7 mouse cellular contexts compared by ENCODE assay signal in the genomic region with DNA sequence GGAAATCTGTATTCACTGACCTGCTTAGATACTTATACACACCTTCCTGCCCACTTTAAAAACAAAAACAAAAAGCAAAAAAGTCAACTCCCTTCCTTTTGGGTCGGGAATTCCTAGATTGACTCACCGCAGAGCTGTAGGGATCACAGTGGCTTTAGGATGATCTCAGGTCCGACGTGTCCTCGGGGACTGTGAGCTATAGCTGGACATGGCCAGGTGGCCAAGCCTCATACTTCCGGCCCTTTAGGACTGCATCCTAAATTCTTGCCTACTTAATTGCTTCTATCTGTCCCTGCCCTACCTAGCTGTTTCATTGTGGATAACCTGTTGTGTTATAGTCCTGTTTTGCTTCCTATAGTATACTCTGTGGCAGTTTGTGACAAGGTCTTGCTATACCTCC. TPM values are rescaled to one million over a fixed set of nuclear protein-coding genes. Genes with fewer than 3 reads are reported as not detected.
DNase-seq lines count a peak whose midpoint lies in the region; ATAC-seq lines count a peak whose summit lies in the region.
"Not testable (repeated sequence)": the region's sequence is repeated elsewhere in the genome, so short reads cannot be mapped to it uniquely, and the experiment has no call there.

No protein-coding gene starts in this region.

- not testable (repeated sequence) for ATAC-seq in forebrain, embryonic 11.5 days (replicated peaks; ENCODE audit: low FRiP score); heart, embryonic 14.5 days (ENCODE audit: insufficient number of reproducible peaks, insufficient read depth, low FRiP score, low read depth); intestine, embryonic 16.5 days; limb, embryonic 15.5 days (ENCODE audit: insufficient number of reproducible peaks, low FRiP score, low TSS enrichment, low read depth)
- 0 out of 2 replicates have a peak, but pooled peaks have one; percentile 10 for ATAC-seq in neural tube, embryonic 14.5 days (ENCODE audit: low read depth)

- not testable (repeated sequence) for H3K27me3 ChIP-seq in forebrain, embryonic 11.5 days (ENCODE audit: control insufficient read depth, insufficient read depth, low read length); heart, embryonic 14.5 days (ENCODE audit: control insufficient read depth, insufficient read depth, low read length); intestine, embryonic 16.5 days (replicated peaks; ENCODE audit: control insufficient read depth, insufficient read depth, low read length); limb, embryonic 15.5 days; neural tube, embryonic 14.5 days (ENCODE audit: control insufficient read depth, insufficient read depth, low read length)

- H3K4me1 ChIP-seq in brown adipose tissue, adult 24 weeks (ENCODE audit: control insufficient read depth, insufficient read depth, insufficient read length, low read length); forebrain, embryonic 11.5 days (replicated peaks; ENCODE audit: control insufficient read depth, insufficient read depth, low read length); heart, embryonic 14.5 days (ENCODE audit: control insufficient read depth in 2 of 2, insufficient read depth in 2 of 2, low read length in 2 of 2); intestine, embryonic 16.5 days (ENCODE audit: control insufficient read depth, insufficient read depth, low read length); limb, embryonic 15.5 days; neural tube, embryonic 14.5 days (ENCODE audit: control insufficient read depth, insufficient read depth, low read length): not testable (repeated sequence)

- peaks cover 49% of the 10 kb centered on the region for H3K79me2 ChIP-seq in macrophage (ENCODE audit: inconsistent target)

- DNase-seq in forebrain, embryonic 11.5 days (ENCODE audit: low spot score), result not testable (repeated sequence)

- H3K4me2 ChIP-seq in forebrain, embryonic 11.5 days (ENCODE audit: low read depth, low read length, severe bottlenecking), result peak overlapping the region; percentile 61
- peak overlapping the region; percentile 64 for H3K4me2 ChIP-seq in heart, embryonic 14.5 days (ENCODE audit: low read length)
- peak overlapping the region; percentile 62 for H3K4me2 ChIP-seq in intestine, embryonic 16.5 days (ENCODE audit: low read depth, low read length)
- peak overlapping the region; percentile 59 for H3K4me2 ChIP-seq in limb, embryonic 15.5 days
- peak overlapping the region; percentile 56 for H3K4me2 ChIP-seq in neural tube, embryonic 14.5 days (ENCODE audit: low read depth, low read length)

- peak overlapping the region; percentile 81 for H3K27ac ChIP-seq in brown adipose tissue, adult 24 weeks (replicated peaks; ENCODE audit: low read depth, low read length)
- H3K27ac ChIP-seq in forebrain, embryonic 11.5 days (ENCODE audit: low read depth, low read length), result peak overlapping the region; percentile 72
- peak overlapping the region; percentile 88 for H3K27ac ChIP-seq in heart, embryonic 14.5 days (replicated peaks in 1 of 2; ENCODE audit: control insufficient read depth in 1 of 2, insufficient read depth in 1 of 2, low read depth in 2 of 2, low read length in 2 of 2)
- peak overlapping the region; percentile 94 for H3K27ac ChIP-seq in intestine, embryonic 16.5 days (ENCODE audit: low read length)
- peak overlapping the region; percentile 93 for H3K27ac ChIP-seq in limb, embryonic 15.5 days
- H3K27ac ChIP-seq in macrophage, result peak overlapping the region; percentile 87
- H3K27ac ChIP-seq in neural tube, embryonic 14.5 days (ENCODE audit: low read depth, low read length), result peak overlapping the region; percentile 79

- H3K4me3 ChIP-seq in brown adipose tissue, adult 24 weeks (ENCODE audit: insufficient read depth, low read depth, low read length), result peak overlapping the region; percentile 70
- peak overlapping the region; percentile 42 for H3K4me3 ChIP-seq in forebrain, embryonic 11.5 days (ENCODE audit: low read depth, low read length)
- peak overlapping the region; percentile 46 to 55 for H3K4me3 ChIP-seq in heart, embryonic 14.5 days (ENCODE audit: control insufficient read depth in 1 of 2, insufficient read depth in 1 of 2, low read depth in 1 of 2, low read length in 2 of 2)
- peak overlapping the region; percentile 59 for H3K4me3 ChIP-seq in intestine, embryonic 16.5 days (ENCODE audit: low read length)
- H3K4me3 ChIP-seq in limb, embryonic 15.5 days, result peak overlapping the region; percentile 52
- H3K4me3 ChIP-seq in macrophage (ENCODE audit: inconsistent target), result peak overlapping the region; percentile 92
- H3K4me3 ChIP-seq in neural tube, embryonic 14.5 days (ENCODE audit: low read depth, low read length), result peak overlapping the region; percentile 38

- WGBS in forebrain, embryonic 11.5 days, result 9% methylated on average over 6 of the region's 6 CpGs
- WGBS in heart, embryonic 14.5 days, result 5% methylated on average over 6 of the region's 6 CpGs
- WGBS in intestine, embryonic 16.5 days, result 12% methylated on average over 6 of the region's 6 CpGs
- WGBS in limb, embryonic 15.5 days, result 6% methylated on average over 6 of the region's 6 CpGs
- 2% methylated on average over 6 of the region's 6 CpGs for WGBS in macrophage (ENCODE audit: missing documents)
- 11% methylated on average over 6 of the region's 6 CpGs for WGBS in neural tube, embryonic 14.5 days

- H3K9ac ChIP-seq in forebrain, embryonic 11.5 days (ENCODE audit: low read length), result peak overlapping the region; percentile 65
- H3K9ac ChIP-seq in heart, embryonic 14.5 days (ENCODE audit: low read length), result peak overlapping the region; percentile 57
- H3K9ac ChIP-seq in intestine, embryonic 16.5 days (ENCODE audit: low read depth, low read length), result peak overlapping the region; percentile 71
- H3K9ac ChIP-seq in limb, embryonic 15.5 days, result peak overlapping the region; percentile 35
- H3K9ac ChIP-seq in neural tube, embryonic 14.5 days (replicated peaks; ENCODE audit: low read depth, low read length), result peak overlapping the region; percentile 32; the same call in 1 of the 2 replicates

- not testable (repeated sequence) for H3K36me3 ChIP-seq in forebrain, embryonic 11.5 days (ENCODE audit: control insufficient read depth, insufficient read depth, low read length); heart, embryonic 14.5 days (ENCODE audit: control insufficient read depth, insufficient read depth, low read length); intestine, embryonic 16.5 days (ENCODE audit: control insufficient read depth, insufficient read depth, low read length); limb, embryonic 15.5 days; macrophage (ENCODE audit: inconsistent target); neural tube, embryonic 14.5 days (ENCODE audit: control insufficient read depth, insufficient read depth, low read length)

- H3K9me3 ChIP-seq in forebrain, embryonic 11.5 days (ENCODE audit: control insufficient read depth, low read length); heart, embryonic 14.5 days (ENCODE audit: control insufficient read depth, low read length); intestine, embryonic 16.5 days (ENCODE audit: control insufficient read depth, low read length); limb, embryonic 15.5 days; neural tube, embryonic 14.5 days (ENCODE audit: control insufficient read depth, low read length): not testable (repeated sequence)

RNA-seq across cellular contexts. Expression of a gene that starts 0.8 kb away (rescaled TPM):
- polyA plus RNA-seq in brown adipose tissue, adult 24 weeks (2012; ENCODE audit: insufficient read depth, insufficient read length, missing spikeins), result 11.9 and 19.3 TPM in 2 replicates
- not detected in 2 replicates for polyA plus RNA-seq in forebrain, embryonic 11.5 days (2014; fragmentation: Nextera tagmentation; extraction: Ambion mirVana)
- not detected in 2 replicates for polyA plus RNA-seq in heart, embryonic 14.5 days (2014; fragmentation: Nextera tagmentation; extraction: Ambion mirVana)
- not detected in 2 replicates for polyA plus RNA-seq in intestine, embryonic 16.5 days (2015; fragmentation: Nextera tagmentation; extraction: Ambion mirVana)
- polyA plus RNA-seq in limb, embryonic 15.5 days (2015; fragmentation: Nextera tagmentation; extraction: Ambion mirVana), result not detected in 2 replicates
- total RNA-seq in macrophage (2018; cell fraction: chromatin; rRNA removed), result 100 to 1,000 TPM in 4 of 26 experiments, 10 to 100 TPM in 21, 1 to 10 TPM in 1; 9.3 to 149 (median 66.7) TPM
- 100 to 1,000 TPM; 115 to 754 (median 414) TPM for total RNA-seq in macrophage (2018; cell fraction: cytosol; rRNA removed)
- total RNA-seq in macrophage (2018; cell fraction: nucleus; rRNA removed), result 100 to 1,000 TPM in 8 of 26 experiments, 10 to 100 TPM in 13, 1 to 10 TPM in 1, not detected in 4; 5.0 to 237 (median 44.2) TPM
- 224 to 377 TPM (median 317 TPM) in 3 replicates for polyA plus RNA-seq in macrophage (2018)
- not detected in 2 replicates for polyA plus RNA-seq in neural tube, embryonic 14.5 days (2014; fragmentation: Nextera tagmentation; extraction: Ambion mirVana)

RNA-seq across cellular contexts. Expression of a gene that starts 10.7 kb away (rescaled TPM):
- polyA plus RNA-seq in brown adipose tissue, adult 24 weeks (2012; ENCODE audit: insufficient read depth, insufficient read length, missing spikeins), result 3.5 and 5.1 TPM in 2 replicates
- 0.24 and 0.39 TPM in 2 replicates for polyA plus RNA-seq in forebrain, embryonic 11.5 days (2014; fragmentation: Nextera tagmentation; extraction: Ambion mirVana)
- 0.36 and 0.59 TPM in 2 replicates for polyA plus RNA-seq in heart, embryonic 14.5 days (2014; fragmentation: Nextera tagmentation; extraction: Ambion mirVana)
- polyA plus RNA-seq in intestine, embryonic 16.5 days (2015; fragmentation: Nextera tagmentation; extraction: Ambion mirVana), result 3.7 and 5.3 TPM in 2 replicates
- 0.31 and 0.54 TPM in 2 replicates for polyA plus RNA-seq in limb, embryonic 15.5 days (2015; fragmentation: Nextera tagmentation; extraction: Ambion mirVana)
- 10 to 100 TPM in 4 of 26 experiments, 1 to 10 TPM in 18, under 1 TPM in 1, not detected in 3; 0.82 to 12.5 (median 4.5) TPM for total RNA-seq in macrophage (2018; cell fraction: chromatin; rRNA removed)
- total RNA-seq in macrophage (2018; cell fraction: cytosol; rRNA removed), result 10 to 100 TPM in 1 of 26 experiments, 1 to 10 TPM in 14, under 1 TPM in 11; 0.36 to 11.4 (median 4.0) TPM
- total RNA-seq in macrophage (2018; cell fraction: nucleus; rRNA removed), result 10 to 100 TPM in 7 of 26 experiments, 1 to 10 TPM in 18, not detected in 1; 1.2 to 14.2 (median 4.2) TPM
- polyA plus RNA-seq in macrophage (2018), result 0.75 to 1.5 TPM (median 1.2 TPM) in 3 replicates
- polyA plus RNA-seq in neural tube, embryonic 14.5 days (2014; fragmentation: Nextera tagmentation; extraction: Ambion mirVana), result 0.46 and 0.51 TPM in 2 replicates

RNA-seq across cellular contexts. Expression of a gene that starts 14.2 kb away (rescaled TPM):
- polyA plus RNA-seq in brown adipose tissue, adult 24 weeks (2012; ENCODE audit: insufficient read depth, insufficient read length, missing spikeins), result 84.3 and 92.4 TPM in 2 replicates
- 64.9 and 69.6 TPM in 2 replicates for polyA plus RNA-seq in forebrain, embryonic 11.5 days (2014; fragmentation: Nextera tagmentation; extraction: Ambion mirVana)
- polyA plus RNA-seq in heart, embryonic 14.5 days (2014; fragmentation: Nextera tagmentation; extraction: Ambion mirVana), result 30.5 and 32.2 TPM in 2 replicates
- polyA plus RNA-seq in intestine, embryonic 16.5 days (2015; fragmentation: Nextera tagmentation; extraction: Ambion mirVana), result 111 and 116 TPM in 2 replicates
- 52.0 and 54.8 TPM in 2 replicates for polyA plus RNA-seq in limb, embryonic 15.5 days (2015; fragmentation: Nextera tagmentation; extraction: Ambion mirVana)
- total RNA-seq in macrophage (2018; cell fraction: chromatin; rRNA removed), result 100 to 1,000 TPM in 20 of 26 experiments, 10 to 100 TPM in 6; 59.3 to 486 (median 206) TPM
- total RNA-seq in macrophage (2018; cell fraction: cytosol; rRNA removed), result 1,000 to 10,000 TPM in 1 of 26 experiments, 100 to 1,000 TPM in 25; 145 to 1,031 (median 495) TPM
- 100 to 1,000 TPM; 115 to 714 (median 460) TPM for total RNA-seq in macrophage (2018; cell fraction: nucleus; rRNA removed)
- 39.2 to 329 TPM (median 249 TPM) in 3 replicates for polyA plus RNA-seq in macrophage (2018)
- 15.4 and 22.8 TPM in 2 replicates for polyA plus RNA-seq in neural tube, embryonic 14.5 days (2014; fragmentation: Nextera tagmentation; extraction: Ambion mirVana)

RNA-seq across cellular contexts. Expression of a gene that starts 14.4 kb away (rescaled TPM):
- polyA plus RNA-seq in brown adipose tissue, adult 24 weeks (2012; ENCODE audit: insufficient read depth, insufficient read length, missing spikeins), result 44.2 and 46.1 TPM in 2 replicates
- 54.4 and 67.3 TPM in 2 replicates for polyA plus RNA-seq in forebrain, embryonic 11.5 days (2014; fragmentation: Nextera tagmentation; extraction: Ambion mirVana)
- 24.0 and 35.1 TPM in 2 replicates for polyA plus RNA-seq in heart, embryonic 14.5 days (2014; fragmentation: Nextera tagmentation; extraction: Ambion mirVana)
- 58.0 and 67.0 TPM in 2 replicates for polyA plus RNA-seq in intestine, embryonic 16.5 days (2015; fragmentation: Nextera tagmentation; extraction: Ambion mirVana)
- polyA plus RNA-seq in limb, embryonic 15.5 days (2015; fragmentation: Nextera tagmentation; extraction: Ambion mirVana), result 45.3 and 56.0 TPM in 2 replicates
- total RNA-seq in macrophage (2018; cell fraction: chromatin; rRNA removed), result 100 to 1,000 TPM in 24 of 26 experiments, 10 to 100 TPM in 2; 81.0 to 269 (median 166) TPM
- 100 to 1,000 TPM in 17 of 26 experiments, 10 to 100 TPM in 9; 54.4 to 124 (median 104) TPM for total RNA-seq in macrophage (2018; cell fraction: cytosol; rRNA removed)
- 100 to 1,000 TPM; 107 to 285 (median 147) TPM for total RNA-seq in macrophage (2018; cell fraction: nucleus; rRNA removed)
- polyA plus RNA-seq in macrophage (2018), result 52.7 to 128 TPM (median 76.1 TPM) in 3 replicates
- polyA plus RNA-seq in neural tube, embryonic 14.5 days (2014; fragmentation: Nextera tagmentation; extraction: Ambion mirVana), result 68.4 and 98.6 TPM in 2 replicates

RNA-seq across cellular contexts. Expression of a gene that starts 20.3 kb away (rescaled TPM):
- polyA plus RNA-seq in brown adipose tissue, adult 24 weeks (2012; ENCODE audit: insufficient read depth, insufficient read length, missing spikeins), result 31.0 and 35.3 TPM in 2 replicates
- polyA plus RNA-seq in forebrain, embryonic 11.5 days (2014; fragmentation: Nextera tagmentation; extraction: Ambion mirVana), result 399 and 410 TPM in 2 replicates
- polyA plus RNA-seq in heart, embryonic 14.5 days (2014; fragmentation: Nextera tagmentation; extraction: Ambion mirVana), result 127 and 132 TPM in 2 replicates
- polyA plus RNA-seq in intestine, embryonic 16.5 days (2015; fragmentation: Nextera tagmentation; extraction: Ambion mirVana), result 208 and 232 TPM in 2 replicates
- 188 TPM in 2 replicates for polyA plus RNA-seq in limb, embryonic 15.5 days (2015; fragmentation: Nextera tagmentation; extraction: Ambion mirVana)
- 10 to 100 TPM in 1 of 26 experiments, 1 to 10 TPM in 25; 1.3 to 13.7 (median 4.0) TPM for total RNA-seq in macrophage (2018; cell fraction: chromatin; rRNA removed)
- 10 to 100 TPM; 14.0 to 29.3 (median 21.1) TPM for total RNA-seq in macrophage (2018; cell fraction: cytosol; rRNA removed)
- 10 to 100 TPM in 5 of 26 experiments, 1 to 10 TPM in 21; 3.2 to 20.0 (median 6.8) TPM for total RNA-seq in macrophage (2018; cell fraction: nucleus; rRNA removed)
- polyA plus RNA-seq in macrophage (2018), result 33.4 to 83.1 TPM (median 37.9 TPM) in 3 replicates
- 166 and 180 TPM in 2 replicates for polyA plus RNA-seq in neural tube, embryonic 14.5 days (2014; fragmentation: Nextera tagmentation; extraction: Ambion mirVana)

Comparison
In these comparisons a context has a peak if more than half of its experiments do, and no peak if none do; other contexts are left out.
1. H3K4me3 ChIP-seq: peak in every context shown above with its lines; median percentile 92 in macrophage; 70 in brown adipose tissue, adult 24 weeks; 59 in intestine, embryonic 16.5 days; 52 in limb, embryonic 15.5 days; 50 in heart, embryonic 14.5 days; 42 in forebrain, embryonic 11.5 days; 38 in neural tube, embryonic 14.5 days.
2. RNA of a gene that starts 0.8 kb away (polyA plus RNA-seq): 224 to 377 TPM in macrophage; 11.9 to 19.3 TPM in brown adipose tissue, adult 24 weeks, not detected in forebrain, embryonic 11.5 days, not detected in heart, embryonic 14.5 days, not detected in intestine, embryonic 16.5 days, not detected in limb, embryonic 15.5 days and not detected in neural tube, embryonic 14.5 days; every median in the first group is over 10 times any median in the second.
3. Peak in every context shown above with its lines, with median percentiles within 50 percentile points of each other: H3K27ac ChIP-seq, H3K4me2 ChIP-seq and H3K9ac ChIP-seq.